Mouse (Mus musculus) lung, postnatal 25 days (tissue): Measurements from ENCODE around the gene Pfkfb3.

Source experiments
- DNase-seq: peaks from one replicate; pipeline ENCODE4 v3.0.0; 2022; ENCODE audit warnings: low spot score

Pfkfb3 gene

GRCm38 (mm10) chr2:11553471-11554400, at the start of gene Pfkfb3:
Pfkfb3 (minus strand) TSS chr2:11554077.
- DNase-seq = peak; percentile 86

GRCm38 (mm10) chr2:11602506-11603489, 48.9 kb upstream of the Pfkfb3 start:
- peak; percentile 94 for DNase-seq

- no peak for DNase-seq
Observed at GRCm38 (mm10) chr2:11601795-11602194, 47.9 kb upstream of the Pfkfb3 start.

DNA sequence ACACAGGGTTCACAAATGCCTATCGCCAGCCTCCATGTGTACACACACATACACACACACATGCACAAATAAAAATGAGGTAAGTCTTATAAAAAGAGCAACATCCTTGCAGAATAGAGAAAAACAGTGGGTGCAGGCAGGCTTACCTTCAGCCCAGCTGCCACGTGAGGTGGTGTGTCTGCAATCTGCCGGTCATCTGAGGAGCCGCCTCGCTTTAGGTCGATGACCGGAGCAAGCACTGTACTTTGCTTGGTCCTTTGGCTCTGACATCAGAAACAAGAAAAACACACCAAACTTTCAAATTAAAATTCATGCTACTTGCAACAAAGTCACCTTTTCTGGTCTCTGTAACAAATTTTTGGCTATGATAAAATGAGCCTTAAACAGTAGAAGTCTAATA, 44.0 kb upstream of the Pfkfb3 start:
- no peak for DNase-seq

DNA sequence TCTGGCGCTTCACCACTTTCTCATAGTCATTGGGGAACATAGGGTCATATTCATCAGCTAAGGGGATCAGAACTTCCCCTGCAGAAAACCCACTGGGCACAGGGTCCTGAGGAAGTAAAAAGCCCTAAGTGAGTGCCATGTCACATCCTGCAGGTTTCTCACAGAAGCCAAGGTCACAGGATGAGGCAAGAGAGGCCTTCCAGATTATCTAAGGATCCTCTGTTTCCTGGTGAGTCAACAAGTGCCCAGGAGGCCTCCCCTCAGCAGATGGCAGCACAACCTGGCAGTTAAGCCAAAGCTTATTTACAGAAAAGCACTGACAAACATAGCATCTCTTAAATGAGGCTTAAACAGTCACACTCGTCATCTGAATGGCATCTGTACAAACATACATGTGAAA, 42.8 kb upstream of the Pfkfb3 start:
- no peak for DNase-seq

GRCm38 (mm10) chr2:11587996-11588395, 34.1 kb upstream of the Pfkfb3 start:
- no peak for DNase-seq

DNA sequence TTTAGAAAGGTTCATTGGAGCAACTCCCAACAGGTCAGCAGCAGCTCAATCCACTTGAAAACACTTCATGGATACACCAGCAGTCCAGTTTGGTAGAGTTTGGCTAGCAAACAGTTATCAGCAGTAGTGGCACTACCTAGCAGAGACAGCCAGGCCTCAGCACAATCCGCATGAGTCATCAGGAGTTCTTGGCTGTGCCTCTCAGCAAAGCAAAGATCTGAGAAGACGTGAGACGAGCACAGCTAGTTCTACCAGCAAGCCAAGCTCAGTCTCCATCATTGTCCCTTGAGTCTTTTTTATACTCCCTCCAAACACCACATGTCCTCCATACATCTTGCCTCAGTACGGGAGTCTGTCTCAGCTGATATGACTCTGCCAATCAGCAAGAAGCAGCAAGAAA, 25.5 kb upstream of the Pfkfb3 start:
- no peak for DNase-seq

DNA sequence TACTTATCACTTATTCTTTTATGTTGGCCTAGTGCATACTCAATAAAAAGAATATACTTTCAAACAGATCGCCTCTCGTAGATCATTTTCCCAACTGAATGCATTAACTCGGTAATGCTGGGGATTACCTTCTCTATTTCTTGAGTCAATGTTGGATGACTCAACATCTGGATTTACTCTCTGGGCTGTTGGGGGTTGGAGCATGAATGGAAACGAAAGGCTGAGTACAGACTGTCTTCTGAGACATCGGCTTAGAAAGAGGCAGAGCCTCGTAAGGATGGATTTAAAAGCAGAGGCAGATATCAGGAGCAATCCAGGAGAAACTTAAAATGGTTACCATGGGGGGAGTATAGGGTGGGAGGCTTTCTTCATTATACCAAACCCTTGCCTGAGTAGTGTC, 24.3 kb upstream of the Pfkfb3 start:
- no peak for DNase-seq

GRCm38 (mm10) chr2:11573684-11574083, 19.8 kb upstream of the Pfkfb3 start:
- no peak for DNase-seq

- no peak for DNase-seq
Observed at GRCm38 (mm10) chr2:11571004-11571535, 17.2 kb upstream of the Pfkfb3 start.

DNA sequence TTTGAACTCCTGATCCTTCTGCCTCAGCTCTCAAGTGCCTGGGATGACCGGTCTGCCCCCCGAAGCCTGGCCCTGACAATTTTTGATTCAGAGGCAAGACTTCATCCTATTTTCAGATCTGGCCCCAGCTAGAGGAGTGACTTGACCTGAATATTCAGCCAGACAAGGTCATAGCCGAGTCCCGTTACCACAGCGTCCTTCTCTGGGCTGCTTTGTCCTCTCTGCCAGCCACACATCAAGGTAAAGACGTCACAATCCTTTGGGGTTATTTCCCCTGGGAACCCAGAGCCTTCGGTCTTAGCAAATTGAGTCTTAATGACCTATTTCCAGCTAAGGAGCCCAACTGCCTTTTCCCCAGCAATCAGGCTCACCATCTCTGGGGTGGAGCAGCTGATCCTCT, 14.6 kb upstream of the Pfkfb3 start:
- DNase-seq = no peak

DNA sequence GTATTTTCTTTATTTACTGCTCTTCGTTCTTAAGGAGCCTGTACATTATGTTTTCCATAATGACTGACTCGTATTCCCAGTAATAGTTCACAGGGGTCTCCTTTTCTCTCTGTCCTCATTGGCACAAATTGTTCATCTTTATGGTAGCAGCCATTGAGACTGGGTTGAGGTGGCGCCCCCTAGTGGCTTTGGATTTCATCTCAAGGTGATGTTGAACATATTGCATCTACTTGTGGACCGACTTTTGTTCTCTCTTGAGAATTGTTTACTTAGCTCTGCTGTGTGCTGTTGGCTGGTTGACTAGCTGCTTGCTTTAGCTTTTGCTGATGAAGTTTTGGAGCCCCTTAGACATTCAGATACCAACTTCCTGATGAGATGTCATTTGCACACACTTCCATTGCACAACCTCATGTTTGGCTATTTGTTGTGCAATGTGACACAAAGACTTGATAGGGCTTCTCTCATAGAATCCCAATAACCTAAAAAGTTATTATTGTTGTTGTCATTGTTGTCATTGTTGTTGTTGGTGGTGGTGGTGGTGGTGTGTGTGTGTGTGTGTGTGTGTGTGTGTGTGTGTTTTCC, 14.0 kb upstream of the Pfkfb3 start:
- DNase-seq = no peak

GRCm38 (mm10) chr2:11566898-11567297, 13.0 kb upstream of the Pfkfb3 start:
- no peak for DNase-seq

- no peak for DNase-seq
Observed at GRCm38 (mm10) chr2:11566241-11566640, 12.4 kb upstream of the Pfkfb3 start.

DNA sequence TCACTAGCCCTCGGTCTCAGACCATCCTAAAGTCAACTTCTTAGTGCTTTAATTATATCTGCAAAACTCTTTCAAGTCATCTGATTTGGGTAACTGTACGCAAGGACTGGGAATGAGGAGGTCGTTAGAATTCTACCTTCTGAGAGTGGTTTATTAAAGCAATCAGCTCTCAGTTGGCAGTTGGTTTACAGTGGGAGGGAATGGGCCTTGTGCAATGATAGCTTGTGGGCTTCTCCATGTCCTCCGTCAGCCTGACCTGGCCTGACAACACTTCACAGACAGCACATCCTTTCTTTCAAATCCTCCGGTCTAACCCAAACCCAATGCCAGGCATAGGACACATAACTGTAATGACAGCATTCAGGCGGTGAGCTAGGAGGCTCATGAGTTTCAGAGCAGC, 10.9 kb upstream of the Pfkfb3 start:
- DNase-seq = no peak

DNA sequence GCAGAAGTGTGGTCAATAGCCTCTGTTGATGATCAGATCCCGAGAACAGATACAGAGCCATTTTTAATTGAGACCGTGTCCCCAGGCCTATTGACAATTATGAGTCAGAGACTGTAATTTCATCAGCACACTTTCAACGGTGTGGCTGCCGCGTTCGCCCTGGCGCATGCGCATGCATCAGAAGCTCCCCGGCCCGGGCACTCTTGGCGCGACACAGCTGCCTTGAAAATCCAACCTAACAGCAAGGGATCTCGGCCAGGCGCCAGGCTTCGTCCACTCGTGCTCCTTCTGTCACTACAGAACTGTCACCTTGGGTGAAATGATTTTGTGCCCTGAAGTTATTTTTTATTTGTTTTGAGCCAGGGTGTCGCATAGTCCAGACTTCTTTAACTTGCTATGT, 9.4 kb upstream of the Pfkfb3 start:
- no peak for DNase-seq

DNA sequence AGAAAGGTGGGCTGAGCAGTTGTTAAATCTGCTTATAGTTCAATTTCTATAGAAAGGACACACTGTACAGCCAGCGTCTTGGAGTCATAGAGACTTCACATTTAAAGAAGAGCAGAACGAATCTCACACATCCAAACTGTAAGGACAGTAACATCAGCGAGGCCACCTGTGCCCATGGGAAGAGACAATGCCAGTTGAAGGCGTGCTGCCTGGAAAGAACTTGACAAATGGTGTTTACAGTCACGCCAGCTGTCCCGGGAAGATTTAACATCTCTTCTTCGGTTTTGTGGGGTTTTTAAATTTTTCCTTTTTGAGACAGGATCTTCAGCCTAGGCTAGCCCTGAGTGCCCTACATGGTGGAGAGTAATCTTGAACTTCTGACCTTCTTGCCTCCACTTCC, 4.8 kb upstream of the Pfkfb3 start:
- no peak for DNase-seq

DNA sequence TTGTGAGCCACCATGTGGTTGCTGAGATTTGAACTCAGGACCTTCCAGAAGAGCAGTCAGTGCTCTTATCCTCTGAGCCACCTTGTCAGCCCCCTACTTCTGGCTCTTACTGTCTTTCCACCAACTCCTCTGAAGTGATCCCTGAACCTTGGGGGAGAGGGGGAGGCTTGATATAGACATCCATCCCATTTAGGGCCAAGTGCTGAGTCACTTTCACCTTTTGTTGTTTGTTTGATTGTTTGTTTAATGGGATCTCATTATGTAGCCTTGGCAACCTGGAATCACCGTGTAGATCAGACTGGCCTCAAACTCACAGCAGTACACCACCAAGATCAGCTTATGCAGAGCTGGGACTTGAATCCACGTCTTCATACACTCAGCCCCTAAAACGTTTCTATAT, 3.4 kb upstream of the Pfkfb3 start:
- no peak for DNase-seq

GRCm38 (mm10) chr2:11555316-11555715, 1.4 kb upstream of the Pfkfb3 start:
- no peak for DNase-seq

DNA sequence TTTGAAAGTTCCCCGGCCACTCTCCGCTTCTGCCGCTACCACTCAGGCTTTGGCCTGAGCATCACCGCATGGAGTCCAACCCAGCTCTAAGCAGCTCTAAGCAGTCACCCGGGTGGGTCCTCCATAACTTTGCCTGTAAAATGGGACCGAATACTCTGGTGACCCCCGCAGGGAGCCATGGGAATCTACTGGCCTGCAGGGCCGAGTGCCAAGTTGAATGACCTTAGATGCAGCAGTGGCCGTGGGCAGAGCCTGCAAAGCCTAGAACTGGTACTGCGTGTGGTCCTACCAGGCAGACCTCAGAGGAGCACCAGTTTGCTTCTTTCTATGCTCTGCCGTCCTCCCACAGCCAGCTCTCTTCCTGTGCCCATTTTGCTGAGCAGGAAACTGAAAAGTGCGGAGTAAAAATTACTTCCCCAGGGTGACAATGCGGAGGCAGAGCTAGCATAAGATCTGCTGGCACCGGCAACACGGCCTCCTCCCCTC, 868 bp downstream of the Pfkfb3 start:
- DNase-seq = no peak

DNA sequence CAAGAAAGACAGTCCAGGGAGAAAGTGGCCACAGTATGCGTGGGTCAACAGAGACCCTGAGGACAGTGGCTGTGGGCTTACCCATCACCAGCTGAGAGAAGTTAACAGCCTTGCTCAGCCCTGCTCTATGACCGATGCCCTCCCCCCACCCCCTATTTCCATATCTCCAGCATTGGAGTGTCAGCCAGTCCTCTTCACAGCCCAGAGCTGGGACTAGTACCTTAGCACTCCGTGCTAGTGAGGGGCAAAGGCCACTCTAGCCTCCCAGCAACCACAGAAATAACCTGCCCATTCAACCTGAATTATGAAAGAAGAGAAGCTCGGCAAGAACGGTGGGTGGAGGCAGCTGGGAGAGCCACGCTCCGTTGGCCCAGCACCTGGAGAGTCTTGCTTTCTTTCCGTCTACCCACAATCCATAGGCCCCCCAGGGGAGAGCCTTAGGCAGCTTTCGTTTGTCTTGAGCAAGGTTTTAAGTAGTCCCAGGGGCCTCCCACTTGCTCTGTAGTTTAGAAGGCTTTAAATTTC, 1.5 kb downstream of the Pfkfb3 start:
- DNase-seq = no peak

DNA sequence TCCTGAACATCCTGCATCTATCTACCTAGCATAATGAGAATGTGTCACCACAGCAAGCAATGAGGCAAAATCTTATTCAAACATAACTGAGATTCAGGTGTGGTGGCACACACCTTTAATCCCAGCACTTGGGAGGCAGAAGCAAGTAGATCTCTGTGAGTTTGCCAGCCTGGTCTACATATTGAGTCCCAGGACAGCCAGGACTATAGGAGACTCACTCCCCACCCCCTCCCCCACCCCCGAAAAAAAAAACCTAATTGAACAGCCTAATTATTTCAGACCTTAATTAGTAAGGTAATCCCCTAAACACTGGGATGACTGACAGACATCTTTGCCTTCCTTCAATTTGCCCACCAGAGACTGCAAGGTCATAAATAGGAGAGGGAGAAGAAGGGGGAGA, 2.2 kb downstream of the Pfkfb3 start:
- no peak for DNase-seq
